Mouse (Mus musculus) spleen, embryonic (tissue): ENCODE measurements at regions not wholly inside any gene's neighbourhood (a gene's known extent, or its start where the extent isn't known, plus 50 kb on each side); places are given as distances from the start of the nearest gene placed in this dataset.
"Not testable (repeated sequence)": the region's sequence is repeated elsewhere in the genome, so short reads cannot be mapped to it uniquely, and the experiment has no call there.

Experiments
- CTCF ChIA-PET: fragments of 350-600 bp; sonication (Branson Sonifier 250); formaldehyde crosslinking; loops from one replicate; lab custom pipeline; 2022; lab: Charles Lee

DNA sequence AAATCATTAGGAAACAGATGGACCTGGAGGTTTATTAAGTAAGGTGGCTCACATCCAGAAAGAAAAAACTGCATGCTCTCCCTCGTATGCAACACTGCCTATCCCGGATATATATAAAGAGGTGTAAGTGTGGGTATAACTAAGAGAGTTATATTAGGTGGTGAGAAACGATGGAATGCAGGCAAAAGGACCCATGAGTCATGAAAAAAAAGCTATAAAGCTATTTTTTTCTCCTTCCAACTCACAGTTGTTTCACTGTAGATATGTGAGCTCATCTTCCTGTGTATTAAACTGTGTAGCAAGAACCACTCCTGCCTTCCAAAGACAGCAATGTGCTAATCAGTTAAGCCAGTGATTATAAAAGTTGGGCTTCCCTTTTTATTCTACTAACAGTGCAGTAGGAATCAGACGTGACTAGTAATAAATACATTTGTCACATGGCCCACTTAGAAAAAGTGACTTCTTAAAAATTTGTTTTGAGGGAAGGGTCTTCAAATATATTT lies 51.4 kb upstream of the Bdh1 start:
- CTCF ChIA-PET = not testable (repeated sequence)

GRCm38 (mm10) chr16:31369849-31370248 lies 52.2 kb upstream of the Bdh1 start:
- CTCF ChIA-PET = no interaction called here

DNA sequence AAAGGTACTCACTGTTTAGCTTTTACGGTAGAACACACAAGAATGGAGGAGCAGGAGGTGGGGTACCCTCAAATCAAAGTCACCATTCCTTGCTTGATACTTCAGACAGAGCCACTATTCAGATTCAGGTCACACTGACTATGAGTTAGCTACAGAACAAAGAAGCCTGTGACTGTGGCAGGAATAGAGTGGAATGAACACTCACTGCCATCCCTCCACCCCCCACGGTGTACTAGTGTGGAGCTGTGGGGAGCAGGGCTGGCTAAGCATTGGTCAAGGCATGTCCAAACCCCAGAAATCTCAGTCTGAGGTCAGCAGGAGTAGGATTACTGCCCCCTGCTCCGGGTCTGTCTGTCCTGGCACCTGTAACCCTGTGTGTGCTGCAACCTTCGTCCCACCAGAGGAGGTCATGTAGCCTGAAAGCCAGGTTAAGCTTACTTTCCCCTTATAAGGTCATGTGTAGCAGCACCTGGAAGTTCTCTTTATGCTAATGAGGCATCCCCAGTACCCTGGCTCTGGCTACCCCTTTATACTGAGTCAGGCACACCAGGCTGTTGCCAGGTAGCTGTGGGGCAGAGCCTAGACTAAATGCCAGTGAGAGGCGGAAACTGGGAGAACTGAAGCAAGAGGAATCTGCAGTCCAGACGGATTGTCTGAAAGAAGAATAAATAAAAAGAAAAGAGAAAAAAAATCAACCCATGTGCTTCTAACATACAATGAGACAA lies 53.1 kb upstream of the Apod start:
- CTCF ChIA-PET = no interaction called here

- CTCF ChIA-PET = no interaction called here
These were observed 51.4 kb upstream of the Apod start for GRCm38 (mm10) chr16:31366033-31366432.

DNA sequence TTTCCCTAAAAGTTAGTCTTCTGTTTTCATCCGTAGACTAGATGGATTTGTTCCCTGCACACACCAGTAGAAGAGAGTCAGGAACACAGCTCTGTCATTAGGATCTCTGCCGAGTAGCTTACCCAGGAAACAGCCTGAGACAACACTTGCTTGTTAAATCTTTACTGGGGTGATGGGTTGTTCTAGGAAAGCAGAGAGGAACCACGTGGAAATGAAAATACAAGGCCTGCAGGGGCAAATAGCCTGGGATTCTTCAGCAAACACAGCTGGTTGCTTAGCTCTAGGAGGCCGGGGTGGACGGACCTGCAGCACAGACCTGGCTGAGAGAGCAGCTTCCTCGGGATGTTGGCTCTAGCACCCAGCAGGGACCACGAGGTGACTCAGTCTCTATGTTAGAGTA lies 49.9 kb upstream of the Apod start:
- CTCF ChIA-PET = interaction anchor here (0.7 kb wide), 2 partner anchors 30 to 42 kb away, joined by 3 to 4 read pairs; no protein-coding TSS in a partner anchor
